Mouse (Mus musculus) myocyte (in vitro differentiated cells): ENCODE results near the gene Olfr205. TPM values are rescaled to one million over a fixed set of nuclear protein-coding genes. Genes with fewer than 3 reads are reported as not detected.
"Not testable (repeated sequence)": the region's sequence is repeated elsewhere in the genome, so short reads cannot be mapped to it uniquely, and the experiment has no call there.

Experiments used
- H3K27me3 ChIP-seq: one replicate; pipeline ENCODE4 v1.6.1; 2011; ENCODE audit not compliant: control insufficient read depth, insufficient read depth, insufficient read length
- H3K36me3 ChIP-seq: one replicate; pipeline ENCODE4 v1.6.1; 2011; ENCODE audit not compliant: control insufficient read depth, insufficient read depth
- H3K4me2 ChIP-seq: one replicate; pipeline ENCODE4 v1.6.1; 2011; ENCODE audit warnings: low read depth, control low read depth
- H3K4me3 ChIP-seq: one replicate; pipeline ENCODE4 v1.5.1; 2011; ENCODE audit warnings: mild to moderate bottlenecking, control low read depth, moderate library complexity
- H3K79me2 ChIP-seq: one replicate; pipeline ENCODE4 v1.6.1; 2011; ENCODE audit not compliant: control insufficient read depth, insufficient read depth
- H3ac ChIP-seq: one replicate; pipeline ENCODE4 v1.6.1; 2011; ENCODE audit not compliant: control insufficient read depth, insufficient read length
- CEBPB ChIP-seq: IDR thresholded peaks from 2 replicates; pipeline ENCODE4 v1.6.1; 2011; ENCODE audit warnings: mild to moderate bottlenecking, moderate library complexity; ENCODE audit not compliant: poor library complexity, insufficient read depth, severe bottlenecking
- E2F4 ChIP-seq: IDR thresholded peaks from one replicate; pipeline ENCODE4 v1.6.1; 2011; ENCODE audit warnings: mild to moderate bottlenecking, control low read depth, moderate library complexity; ENCODE audit not compliant: insufficient read depth
- MAX ChIP-seq: IDR thresholded peaks from one replicate; pipeline ENCODE4 v1.6.1; 2011; ENCODE audit warnings: low read depth, mild to moderate bottlenecking, control low read depth
- MYOD1 ChIP-seq, 3 experiments: IDR thresholded peaks; one replicate each; pipeline ENCODE4 v1.6.1; 2011; ENCODE audit warnings: control low read depth in 2 of 3, low read depth in 2 of 3, mild to moderate bottlenecking in 2 of 3, moderate library complexity in 1 of 3; ENCODE audit not compliant: insufficient read length in 2 of 3, control insufficient read depth in 1 of 3
- MYOG ChIP-seq, 3 experiments: IDR thresholded peaks; one replicate each; pipeline ENCODE4 v1.6.1; 2011; ENCODE audit warnings: control low read depth in 2 of 3, low read depth in 2 of 3, mild to moderate bottlenecking in 2 of 3; ENCODE audit not compliant: insufficient read length in 2 of 3, control insufficient read depth in 1 of 3, insufficient read depth in 1 of 3
- POLR2A ChIP-seq: IDR thresholded peaks from one replicate; pipeline ENCODE4 v1.6.1; 2011; ENCODE audit warnings: low read depth, mild to moderate bottlenecking, control low read depth, moderate library complexity; ENCODE audit not compliant: insufficient read length
- POLR2AphosphoS2 ChIP-seq: IDR thresholded peaks from one replicate; pipeline ENCODE4 v1.6.1; 2011; ENCODE audit warnings: low read depth, control low read depth; ENCODE audit not compliant: insufficient read length
- REST ChIP-seq: IDR thresholded peaks from one replicate; pipeline ENCODE4 v1.6.1; 2011; ENCODE audit warnings: mild to moderate bottlenecking, control low read depth, moderate library complexity; ENCODE audit not compliant: insufficient read depth, insufficient read length
- SRF ChIP-seq: IDR thresholded peaks from one replicate; pipeline ENCODE4 v1.6.1; 2011; ENCODE audit warnings: low read depth; ENCODE audit not compliant: control insufficient read depth, insufficient read length
- TCF12 ChIP-seq: IDR thresholded peaks from one replicate; pipeline ENCODE4 v1.6.1; 2011; ENCODE audit warnings: mild to moderate bottlenecking, control low read depth; ENCODE audit not compliant: poor library complexity, insufficient read depth, severe bottlenecking
- TCF3 ChIP-seq: IDR thresholded peaks from one replicate; pipeline ENCODE4 v1.6.1; 2011; ENCODE audit warnings: low read depth, control low read depth; ENCODE audit not compliant: insufficient read length
- USF1 ChIP-seq: IDR thresholded peaks from one replicate; pipeline ENCODE4 v1.6.1; 2011; ENCODE audit warnings: low read depth, mild to moderate bottlenecking, control low read depth, moderate library complexity
- polyA plus RNA-seq: library from polyadenylated mRNA; unstranded; fragments of >200 nt; fragmentation: generic; extraction: Trizol; gene quantifications from one replicate; pipeline ENCODE4 v1.2.1, GENCODE M21; 2012; ENCODE audit warnings: missing spikeins

Olfr205 gene
- not detected for polyA plus RNA-seq

DNA sequence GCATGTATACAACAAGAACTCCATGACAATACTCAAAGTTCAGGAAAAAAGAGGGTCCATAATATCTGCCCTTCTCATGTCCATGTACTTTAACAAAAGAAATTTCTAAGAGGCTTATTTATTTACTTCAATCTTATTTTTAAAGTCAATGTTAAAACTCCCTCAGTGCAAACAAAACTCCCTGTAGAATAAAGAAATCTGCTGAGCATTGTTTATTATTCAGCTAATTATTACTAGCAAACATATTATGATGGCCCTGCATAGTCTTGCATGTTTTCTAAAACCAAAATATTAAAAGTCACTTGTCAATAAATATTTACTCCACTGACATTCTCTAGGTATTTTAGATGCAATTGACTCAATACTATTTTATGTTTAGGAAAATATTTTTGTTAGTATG lies at the start of gene Olfr205:
TSS of gene Olfr205 (minus strand) at position 101 of the 400 bp plus-strand sequence.
- H3K4me2 ChIP-seq = no peak within 1 kb of the TSS
- no peak within 1 kb of the TSS for H3ac ChIP-seq
- TF ChIP-seq REST (no peak), POLR2A (no peak), MYOG (IDR thresholded peaks at IDR 0.05; ENCODE audit: control insufficient read depth in 1 of 3, insufficient read depth in 1 of 3, insufficient read length in 2 of 3, low read depth in 2 of 3) (no peak), TCF12 (no peak), SRF (no peak), USF1 (no peak), TCF3 (no peak), MYOD1 (IDR thresholded peaks at IDR 0.05; ENCODE audit: control insufficient read depth in 1 of 3, insufficient read length in 2 of 3, low read depth in 2 of 3) (no peak)
- no peaks in the 10 kb centered on the region for H3K27me3 ChIP-seq
- H3K4me3 ChIP-seq = no peak within 1 kb of the TSS
- no peaks in the 10 kb centered on the region for H3K79me2 ChIP-seq
- H3K36me3 ChIP-seq = no peaks in the 10 kb centered on the region

DNA sequence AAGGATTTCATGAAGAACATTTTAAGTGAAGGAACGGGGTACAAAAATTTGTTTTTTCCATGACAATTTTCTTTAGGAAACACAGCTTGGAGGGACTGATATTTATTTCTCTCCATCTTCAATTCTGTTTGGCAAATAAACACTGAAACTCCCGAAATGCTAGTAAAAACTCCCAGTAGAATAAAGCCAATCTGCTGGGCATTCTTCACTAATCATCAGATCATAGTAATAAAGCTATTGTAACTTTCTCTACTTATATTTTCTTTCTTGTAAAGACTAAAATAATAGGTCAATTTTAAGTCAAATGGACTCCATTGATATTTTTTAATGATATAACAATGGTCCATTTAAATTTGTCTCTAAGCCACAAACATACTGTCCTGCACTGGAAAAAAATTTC lies 33.0 kb upstream of the Olfr205 start, which contains the start of gene Olfr209:
TSS of gene Olfr209 (minus strand) at position 101 of the 400 bp plus-strand sequence.
- Histone ChIP-seq H3K27me3 (no peaks in the 10 kb centered on the region), H3K4me3 (no peak within 1 kb of the TSS), H3K36me3 (no peaks in the 10 kb centered on the region), H3ac (no peak within 1 kb of the TSS), H3K79me2 (no peaks in the 10 kb centered on the region), H3K4me2 (no peak within 1 kb of the TSS)
- TF ChIP-seq POLR2AphosphoS2 = no peak
- no peak for TF ChIP-seq CEBPB
- TF ChIP-seq MYOG (IDR thresholded peaks at IDR 0.05; ENCODE audit: control insufficient read depth in 1 of 3, insufficient read depth in 1 of 3, insufficient read length in 2 of 3, low read depth in 2 of 3) = no peak
- TF ChIP-seq REST = no peak

DNA sequence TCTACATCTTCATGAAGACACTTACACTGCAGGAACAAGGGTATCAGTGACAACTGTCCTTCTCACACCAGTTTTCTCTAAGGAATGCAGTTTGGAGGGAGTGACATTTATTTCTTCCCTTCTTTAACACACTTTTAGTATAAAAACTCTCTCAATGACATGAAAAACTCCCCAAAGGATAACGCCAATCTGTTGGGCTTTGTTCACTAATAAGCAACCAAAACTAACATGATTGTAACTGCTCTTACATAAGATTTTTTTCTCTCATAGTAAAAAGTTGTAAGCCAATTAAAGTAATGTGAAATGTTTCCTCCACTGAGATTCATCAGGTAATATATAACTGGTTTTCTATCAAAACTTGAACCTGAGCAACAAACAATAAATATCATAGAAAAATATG lies 18.2 kb upstream of the Olfr205 start, which contains the start of gene Olfr206:
TSS of gene Olfr206 (minus strand) at position 101 of the 400 bp plus-strand sequence.
- Histone ChIP-seq H3ac (no peak within 1 kb of the TSS), H3K27me3 (no peaks in the 10 kb centered on the region), H3K79me2 (no peaks in the 10 kb centered on the region), H3K4me3 (no peak within 1 kb of the TSS), H3K36me3 (no peaks in the 10 kb centered on the region), H3K4me2 (no peak within 1 kb of the TSS)
- TF ChIP-seq MAX = no peak
- TF ChIP-seq MYOG (IDR thresholded peaks at IDR 0.05; ENCODE audit: control insufficient read depth in 1 of 3, insufficient read depth in 1 of 3, insufficient read length in 2 of 3, low read depth in 2 of 3) = no peak
- TF ChIP-seq POLR2A = no peak
- TF ChIP-seq E2F4 = no peak
- TF ChIP-seq USF1 = no peak
- TF ChIP-seq POLR2AphosphoS2 = no peak
- TF ChIP-seq REST = no peak
- no peak for TF ChIP-seq CEBPB
- no peak for TF ChIP-seq TCF12
- no peak for TF ChIP-seq MYOD1 (IDR thresholded peaks at IDR 0.05; ENCODE audit: control insufficient read depth in 1 of 3, insufficient read length in 2 of 3, low read depth in 2 of 3)
- no peak for TF ChIP-seq SRF
- TF ChIP-seq TCF3 = no peak

DNA sequence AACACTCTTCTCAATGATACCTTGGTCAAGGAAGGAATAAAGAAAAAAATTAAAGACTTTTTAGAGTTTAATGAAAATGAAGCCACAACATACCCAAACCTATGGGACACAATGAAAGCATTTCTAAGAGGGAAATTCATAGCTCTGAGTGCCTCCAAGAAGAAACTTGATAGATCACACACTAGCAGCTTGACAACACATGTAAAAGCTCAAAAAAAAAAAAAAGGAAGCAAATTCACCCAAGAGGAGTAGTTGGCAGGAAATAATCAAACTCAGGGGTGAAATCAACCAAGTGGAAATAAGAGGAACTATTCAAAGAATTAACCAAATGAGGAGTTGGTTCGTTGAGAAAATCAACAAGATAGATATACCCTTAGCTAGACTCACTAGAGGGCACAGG lies 7.7 kb downstream of the Olfr205 start:
- not testable (repeated sequence) for H3ac ChIP-seq, H3K27me3 ChIP-seq, H3K36me3 ChIP-seq, H3K4me3 ChIP-seq, H3K4me2 ChIP-seq, H3K79me2 ChIP-seq

DNA sequence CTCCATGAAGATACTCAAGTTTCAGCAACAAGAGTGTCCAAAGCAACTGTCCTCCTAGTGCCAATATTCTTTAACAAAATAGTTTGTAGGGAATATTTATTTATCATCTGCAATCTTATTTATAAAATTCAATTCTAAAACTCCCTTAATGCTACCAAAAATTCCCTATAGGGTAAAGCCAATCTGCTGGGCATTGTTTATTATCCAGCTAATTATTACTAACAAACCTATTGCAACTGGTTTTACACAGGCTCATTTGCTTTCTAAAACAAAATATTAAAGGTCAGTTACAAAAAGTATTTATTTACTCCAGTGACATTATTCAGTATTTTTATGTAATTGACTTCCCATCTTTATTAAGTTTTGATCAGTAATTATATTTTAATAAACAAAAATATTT lies 12.8 kb downstream of the Olfr205 start, which contains the start of gene Olfr204:
TSS of gene Olfr204 (minus strand) at position 101 of the 400 bp plus-strand sequence.
- H3K4me2 ChIP-seq = no peak within 1 kb of the TSS
- TF ChIP-seq REST = no peak
- TF ChIP-seq USF1 = no peak
- no peak for TF ChIP-seq E2F4
- TF ChIP-seq POLR2A = no peak
- no peak for TF ChIP-seq SRF
- TF ChIP-seq TCF12 = no peak
- no peak for TF ChIP-seq POLR2AphosphoS2
- no peak for TF ChIP-seq CEBPB
- no peak for TF ChIP-seq TCF3
- TF ChIP-seq MYOG (IDR thresholded peaks at IDR 0.05; ENCODE audit: control insufficient read depth in 1 of 3, insufficient read depth in 1 of 3, insufficient read length in 2 of 3, low read depth in 2 of 3) = no peak
- TF ChIP-seq MYOD1 (IDR thresholded peaks at IDR 0.05; ENCODE audit: control insufficient read depth in 1 of 3, insufficient read length in 2 of 3, low read depth in 2 of 3) = no peak
- no peak for TF ChIP-seq MAX
- H3K79me2 ChIP-seq = no peaks in the 10 kb centered on the region
- no peaks in the 10 kb centered on the region for H3K27me3 ChIP-seq
- no peak within 1 kb of the TSS for H3K4me3 ChIP-seq
- H3K36me3 ChIP-seq = no peaks in the 10 kb centered on the region
- no peak within 1 kb of the TSS for H3ac ChIP-seq
